Mouse (Mus musculus) cerebellum, postnatal 14 days (tissue): ENCODE measurements at regions not wholly inside any gene's neighbourhood (a gene's known extent, or its start where the extent isn't known, plus 50 kb on each side); places are given as distances from the start of the nearest gene placed in this dataset.

Experiments used
- DNase-seq, 2 experiments: peaks; one replicate each; pipeline ENCODE4 v3.0.0; 2021; ENCODE audit warnings: mixed read lengths in 2 of 2

GRCm38 (mm10) chr12:94470981-94471380, 1221.0 kb upstream of the Flrt2 start:
- no peak for DNase-seq

GRCm38 (mm10) chr12:94488721-94489120, 1203.3 kb upstream of the Flrt2 start:
- no peak for DNase-seq

- peak in 1 of 2 experiments; percentile 7 for DNase-seq
Observed at GRCm38 (mm10) chr12:94508099-94508498, 1183.9 kb upstream of the Flrt2 start.

GRCm38 (mm10) chr12:94509855-94510254, 1182.2 kb upstream of the Flrt2 start:
- no peak for DNase-seq

- no peak for DNase-seq
Observed at GRCm38 (mm10) chr12:94544706-94545105, 1147.3 kb upstream of the Flrt2 start.

GRCm38 (mm10) chr12:94560374-94561194, 1131.4 kb upstream of the Flrt2 start:
- DNase-seq: no peak

- DNase-seq: no peak
Observed at GRCm38 (mm10) chr12:94574981-94575380, 1117.0 kb upstream of the Flrt2 start.

- no peak for DNase-seq
Observed at GRCm38 (mm10) chr12:94580345-94580744, 1111.7 kb upstream of the Flrt2 start.

- DNase-seq: no peak
Observed at GRCm38 (mm10) chr12:94584309-94584708, 1107.7 kb upstream of the Flrt2 start.

GRCm38 (mm10) chr12:94587031-94587430, 1105.0 kb upstream of the Flrt2 start:
- no peak for DNase-seq

GRCm38 (mm10) chr12:94588599-94588998, 1103.4 kb upstream of the Flrt2 start:
- DNase-seq: no peak

- no peak for DNase-seq
Observed at GRCm38 (mm10) chr12:94589033-94589432, 1103.0 kb upstream of the Flrt2 start.

GRCm38 (mm10) chr12:94605566-94605965, 1086.5 kb upstream of the Flrt2 start:
- peak; percentile 32 to 42 for DNase-seq

GRCm38 (mm10) chr12:94636555-94636954, 1055.5 kb upstream of the Flrt2 start:
- no peak for DNase-seq

GRCm38 (mm10) chr12:94640153-94640552, 1051.9 kb upstream of the Flrt2 start:
- no peak for DNase-seq

GRCm38 (mm10) chr12:94645302-94645701, 1046.7 kb upstream of the Flrt2 start:
- peak; percentile 23 to 52 for DNase-seq

- DNase-seq: no peak
Observed at GRCm38 (mm10) chr12:94670035-94670434, 1022.0 kb upstream of the Flrt2 start.

GRCm38 (mm10) chr12:94674925-94675324, 1017.1 kb upstream of the Flrt2 start:
- no peak for DNase-seq

GRCm38 (mm10) chr12:94691341-94692029, 1000.5 kb upstream of the Flrt2 start:
- peak in 1 of 2 experiments; percentile 1 for DNase-seq

GRCm38 (mm10) chr12:94731391-94731790, 960.6 kb upstream of the Flrt2 start:
- no peak for DNase-seq

- DNase-seq: no peak
Observed at GRCm38 (mm10) chr12:94733179-94733578, 958.8 kb upstream of the Flrt2 start.

GRCm38 (mm10) chr12:94737263-94737662, 954.8 kb upstream of the Flrt2 start:
- no peak for DNase-seq

- no peak for DNase-seq
Observed at GRCm38 (mm10) chr12:94749747-94750515, 942.1 kb upstream of the Flrt2 start.
